Mouse (Mus musculus): Measurements from ENCODE around the gene Syk. TPM values are rescaled to one million over a fixed set of nuclear protein-coding genes. Genes with fewer than 3 reads are reported as not detected.

Gene Syk
- total RNA-seq, 2 experiments from 2014 or later: 2.7 TPM

- DNase-seq (ENCODE audit: low spot score in 2 of 2): no peak
Measured at GRCm38 (mm10) chr13:52566777-52567176, 16.2 kb upstream of the Syk start.

DNA sequence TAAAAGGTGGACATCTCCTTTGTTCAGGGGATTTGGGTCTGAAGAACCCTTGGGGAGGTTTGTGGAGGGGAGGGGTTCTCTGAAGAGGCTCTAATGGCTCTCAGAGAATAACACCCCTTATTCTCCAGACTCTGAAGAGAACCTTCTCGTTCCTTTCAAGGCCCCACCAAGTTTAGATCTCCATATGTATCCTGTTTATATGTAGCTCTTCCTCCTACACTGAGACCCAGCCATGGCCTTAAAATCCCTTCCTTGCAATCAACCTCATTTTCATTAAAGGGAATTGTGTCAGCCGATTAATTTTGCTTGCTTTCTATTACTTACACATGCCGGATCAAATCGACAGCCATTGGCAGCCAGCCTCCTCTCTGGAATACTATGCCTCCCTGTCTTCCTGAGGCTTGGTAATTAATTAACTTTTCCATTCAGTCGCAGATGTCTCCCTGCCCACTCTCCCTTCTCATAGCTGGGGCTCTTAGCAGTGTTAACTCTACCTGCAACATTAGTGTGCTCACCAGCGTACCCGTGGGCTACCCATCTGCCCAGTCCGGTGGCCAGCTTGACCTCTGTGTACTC lies 13.7 kb upstream of the Syk start:
- DNase-seq (ENCODE audit: low spot score in 2 of 2): peak; percentile 43 to 74

DNA sequence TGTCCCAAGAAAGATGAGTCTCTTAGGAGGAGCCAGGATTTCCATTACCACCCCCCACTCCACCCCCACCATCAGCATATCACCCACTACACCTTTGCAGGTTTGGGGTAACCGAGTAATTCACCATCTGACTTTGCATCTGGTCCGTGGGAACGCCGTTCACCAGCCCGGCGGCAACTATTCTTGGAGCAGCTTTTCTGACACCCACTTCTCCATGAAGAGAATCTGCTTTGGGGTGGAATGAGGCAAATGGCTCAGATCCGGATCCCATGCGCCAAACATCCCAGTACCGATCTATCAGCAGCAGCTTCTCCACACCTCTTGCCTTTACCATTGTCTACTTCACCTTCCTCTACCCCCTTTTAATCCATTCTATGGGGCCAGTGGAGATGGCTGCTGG lies 12.7 kb upstream of the Syk start:
- peak; percentile 73 to 86 for DNase-seq (ENCODE audit: low spot score in 2 of 2)

DNA sequence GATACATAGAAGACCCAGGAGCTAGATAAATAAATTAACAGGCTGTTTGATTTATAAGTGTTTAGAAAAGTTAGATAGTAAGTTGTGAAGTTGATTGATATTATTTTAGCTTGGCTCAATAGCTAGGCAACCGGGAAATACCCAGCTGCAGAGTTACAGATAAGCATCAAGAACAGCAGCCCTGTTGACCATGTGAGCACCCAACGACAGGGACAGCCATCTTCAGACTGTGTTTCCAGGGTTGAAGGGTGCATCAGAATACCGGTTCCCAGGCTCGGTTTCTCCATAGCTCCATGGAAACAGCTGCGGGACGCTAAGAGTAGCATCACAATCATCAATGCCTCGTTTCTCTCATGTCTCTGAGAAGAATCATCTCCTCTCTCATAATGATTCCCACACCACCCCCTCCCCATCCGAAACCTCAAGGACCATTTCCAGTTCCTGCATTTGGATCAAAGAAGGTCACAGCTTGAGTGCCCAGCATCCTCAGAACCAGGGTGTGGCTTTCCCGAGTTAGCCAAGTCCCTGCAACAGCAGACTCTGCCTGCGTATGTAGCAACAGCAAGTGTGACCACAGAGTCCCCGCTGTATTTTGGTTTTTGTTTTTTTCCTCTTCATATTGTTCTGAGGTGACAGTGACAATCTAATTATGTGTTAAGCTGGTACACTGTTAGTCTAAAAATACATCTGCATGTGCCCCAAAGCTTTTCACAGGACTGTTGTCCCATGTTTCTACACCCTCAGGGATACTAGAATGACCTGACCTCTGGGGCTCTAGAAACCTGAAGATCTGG lies 11.2 kb upstream of the Syk start:
- DNase-seq (ENCODE audit: low spot score in 2 of 2): no peak

GRCm38 (mm10) chr13:52572451-52573446 lies 10.2 kb upstream of the Syk start:
- DNase-seq (ENCODE audit: low spot score in 2 of 2): no peak

- DNase-seq (ENCODE audit: low spot score in 2 of 2): no peak
Measured at GRCm38 (mm10) chr13:52574311-52574710, 8.7 kb upstream of the Syk start.

- DNase-seq (ENCODE audit: low spot score in 2 of 2): no peak
Measured at GRCm38 (mm10) chr13:52575483-52575882, 7.5 kb upstream of the Syk start.

DNA sequence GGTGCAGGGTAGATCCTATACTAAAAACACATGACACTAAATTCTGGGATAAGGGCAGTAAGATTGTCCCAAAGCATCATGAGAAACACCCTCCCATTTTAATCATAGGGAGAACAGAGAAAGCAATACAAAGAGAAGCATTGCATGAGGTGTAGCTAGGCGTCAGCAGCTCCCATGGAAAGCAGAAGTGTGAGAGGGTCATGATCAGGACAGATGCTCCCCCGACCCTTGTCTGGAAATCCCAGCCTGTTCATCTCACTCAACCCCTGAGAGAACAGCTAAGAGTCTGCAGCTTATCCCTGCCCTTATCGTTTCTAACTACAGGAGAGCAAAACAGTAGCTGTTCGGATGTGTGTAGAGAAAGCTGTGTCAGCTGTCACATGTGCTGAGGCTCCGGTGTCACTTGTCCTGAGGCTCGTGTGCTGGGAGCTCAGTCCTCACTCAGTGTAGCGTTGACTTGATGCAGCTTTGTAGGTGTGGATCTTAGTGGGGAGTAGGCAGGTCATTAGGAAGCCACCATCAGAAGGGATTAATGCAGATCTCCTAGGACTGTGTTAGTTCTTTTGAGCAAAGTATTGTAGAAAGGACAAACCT lies 6.9 kb upstream of the Syk start:
- no peak for DNase-seq (ENCODE audit: low spot score in 2 of 2)

DNA sequence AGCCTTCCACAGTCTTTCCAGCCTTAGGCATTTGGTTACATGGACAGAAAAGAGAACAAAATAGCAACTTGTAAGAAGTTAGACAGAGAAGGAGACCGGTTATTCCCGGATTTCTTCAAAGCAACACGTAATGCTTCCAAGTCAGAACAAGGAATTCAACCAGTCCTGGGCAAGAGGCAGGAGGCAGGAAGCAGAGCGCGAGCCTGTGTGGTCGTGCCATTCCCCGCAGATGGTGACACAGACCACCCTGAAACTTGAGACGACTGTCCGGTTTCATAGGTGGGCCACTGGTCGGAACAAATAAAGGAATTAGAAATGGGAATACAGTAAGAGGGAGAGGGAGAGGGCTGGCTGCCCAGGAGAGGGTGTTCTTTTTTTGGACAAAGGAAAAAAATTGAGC lies 6.1 kb upstream of the Syk start:
- DNase-seq (ENCODE audit: low spot score in 2 of 2): no peak

DNA sequence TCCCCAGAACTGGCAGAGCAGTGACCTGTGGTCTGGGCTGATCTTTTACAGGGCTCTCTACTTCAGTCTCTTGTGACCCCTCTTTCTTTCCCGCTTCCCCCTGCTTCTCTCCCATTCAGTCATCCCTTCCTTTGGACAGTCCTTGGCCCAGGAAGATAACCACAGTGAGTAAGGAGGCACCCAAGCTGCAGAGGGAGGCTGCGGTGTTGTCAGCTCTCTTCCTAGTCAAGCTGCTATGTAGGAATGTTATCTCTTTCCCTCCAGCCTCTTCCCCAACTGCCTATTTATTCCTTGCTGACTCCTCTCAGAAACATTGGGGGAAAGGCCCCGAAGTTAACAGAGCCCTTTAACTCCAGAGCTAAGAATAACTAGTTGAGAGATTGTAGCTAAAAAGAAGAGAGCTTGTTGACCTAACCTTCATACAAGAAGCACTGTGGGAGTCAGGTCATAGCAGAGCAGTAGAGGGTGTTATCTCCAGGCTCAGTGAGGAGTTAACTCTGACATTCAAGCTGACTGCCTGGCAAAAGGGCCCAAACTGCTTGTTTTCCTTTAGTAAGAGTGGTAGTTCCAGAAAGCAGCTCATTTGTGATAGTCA lies 5.5 kb upstream of the Syk start:
- no peak for DNase-seq (ENCODE audit: low spot score in 2 of 2)

- DNase-seq (ENCODE audit: low spot score in 2 of 2): no peak
Measured at GRCm38 (mm10) chr13:52577939-52578338, 5.0 kb upstream of the Syk start.

GRCm38 (mm10) chr13:52578776-52579175 lies 4.2 kb upstream of the Syk start:
- DNase-seq (ENCODE audit: low spot score in 2 of 2): no peak

- DNase-seq (ENCODE audit: low spot score in 2 of 2): no peak
Measured at GRCm38 (mm10) chr13:52582506-52582877, 481 bp upstream of the Syk start.

DNA sequence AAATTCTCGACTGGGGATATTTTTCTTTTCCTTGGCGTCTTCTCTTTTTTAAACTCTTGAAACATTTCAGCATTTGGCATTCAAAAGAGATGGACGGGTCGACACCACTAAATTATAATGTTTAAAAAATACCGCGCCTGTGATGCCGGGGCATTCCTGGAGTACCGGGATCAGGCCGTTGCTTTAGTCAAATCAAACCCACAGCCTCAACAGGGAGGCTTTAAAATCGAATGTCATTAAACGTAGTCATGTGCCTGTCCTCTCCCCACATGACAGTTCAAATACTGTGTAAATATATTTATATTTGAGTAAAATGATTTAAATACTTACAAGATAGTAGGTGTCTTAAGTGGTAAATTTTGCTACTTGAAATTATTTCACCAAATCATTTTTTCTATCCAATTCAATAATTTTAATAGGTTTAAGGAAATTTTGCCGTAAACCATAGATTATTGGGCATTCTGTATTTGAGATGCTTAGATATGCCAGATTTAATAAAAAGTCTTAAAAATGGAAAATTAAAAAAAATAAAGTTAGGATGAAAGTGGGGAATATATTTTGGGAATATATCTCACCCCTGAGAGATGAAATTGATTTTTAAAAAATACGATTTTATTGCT lies 1.1 kb downstream of the Syk start:
- no peak for DNase-seq (ENCODE audit: low spot score in 2 of 2)

DNA sequence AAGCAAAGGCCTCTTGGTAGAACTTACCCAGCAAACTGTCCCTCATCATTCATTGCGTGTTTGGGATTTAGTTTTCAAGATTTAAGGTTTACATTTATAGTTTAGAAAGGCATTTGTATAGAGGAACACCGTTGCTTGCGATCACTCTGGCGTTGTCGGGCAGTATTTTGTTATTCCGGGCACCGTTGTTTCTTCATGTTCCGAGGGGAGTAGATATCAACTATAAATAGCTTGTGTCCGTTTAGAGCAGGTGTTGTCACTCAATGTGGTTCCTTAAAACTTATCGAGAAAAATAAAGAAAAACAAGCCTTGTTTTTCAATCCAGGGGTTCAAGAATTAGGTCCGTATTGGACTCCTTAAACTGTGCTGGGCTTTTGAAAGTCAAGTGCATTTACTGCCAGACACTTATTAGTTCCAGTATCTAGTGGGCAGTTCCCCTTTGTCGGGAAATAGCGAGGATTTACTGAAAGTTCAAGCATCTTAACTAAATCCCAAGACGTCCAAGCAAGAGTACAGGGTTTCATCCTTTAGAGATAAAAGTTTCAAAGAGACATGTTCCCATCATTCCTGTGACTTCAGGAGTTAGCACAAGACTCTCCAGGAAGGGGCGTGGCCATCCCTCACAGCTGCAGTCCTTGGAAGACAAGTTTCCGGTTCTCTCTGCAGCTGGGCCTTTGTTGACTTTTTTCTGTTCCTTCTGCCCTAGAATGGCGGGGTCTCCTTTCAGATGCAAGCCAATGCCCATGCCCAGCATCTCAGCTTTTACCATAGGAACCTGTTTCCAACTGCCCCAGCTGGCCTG lies 1.9 kb downstream of the Syk start:
- DNase-seq (ENCODE audit: low spot score in 2 of 2): no peak

- no peak for DNase-seq (ENCODE audit: low spot score in 2 of 2)
Measured at GRCm38 (mm10) chr13:52587761-52588160, 4.8 kb downstream of the Syk start.

DNA sequence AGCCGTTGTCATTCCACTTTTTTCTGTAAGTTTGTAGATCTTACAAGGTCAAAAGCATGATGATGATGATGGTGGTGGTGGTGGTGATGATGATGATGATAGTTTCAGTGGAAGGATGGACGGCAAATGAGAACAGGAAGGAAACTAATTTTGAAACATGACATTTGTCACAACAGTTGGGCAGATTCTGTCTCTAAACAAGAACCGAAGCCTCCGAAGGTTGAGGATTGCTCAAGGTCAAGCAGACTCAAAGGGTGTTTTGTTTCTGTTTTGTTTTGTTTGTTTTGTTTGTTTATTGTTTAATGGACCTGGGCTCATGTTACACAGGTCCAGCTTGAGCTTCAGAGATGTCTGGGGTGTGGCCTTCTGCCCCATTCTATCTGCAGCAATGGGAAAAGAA lies 6.1 kb downstream of the Syk start:
- DNase-seq (ENCODE audit: low spot score in 2 of 2): no peak

DNA sequence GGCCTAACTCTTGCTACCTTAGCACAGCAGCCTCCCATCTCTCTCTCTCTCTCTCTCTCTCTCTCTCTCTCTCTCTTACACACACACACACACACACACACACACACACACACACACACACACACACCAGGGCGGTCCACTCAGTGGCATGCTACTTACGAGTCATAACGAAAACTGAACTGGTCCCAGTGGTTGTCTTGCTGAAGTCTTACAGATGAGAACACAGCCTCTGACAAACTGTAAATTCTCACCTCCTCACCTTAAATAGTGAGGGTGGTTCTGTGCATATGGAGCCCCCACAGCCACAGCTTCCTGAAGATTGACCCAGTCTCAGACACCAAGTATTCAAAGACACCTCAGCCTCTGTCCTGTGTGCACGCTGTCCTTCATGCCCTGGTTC lies 8.9 kb downstream of the Syk start:
- no peak for DNase-seq (ENCODE audit: low spot score in 2 of 2)

GRCm38 (mm10) chr13:52596692-52597091 lies 13.7 kb downstream of the Syk start:
- no peak for DNase-seq (ENCODE audit: low spot score in 2 of 2)
